Mouse (Mus musculus) midbrain, embryonic 14.5 days (tissue): ENCODE measurements around the gene Hdac4. TPM values are rescaled to one million over a fixed set of nuclear protein-coding genes. Genes with fewer than 3 reads are reported as not detected.

ENCODE experiments used
- ATAC-seq: fragments of 200-750 bp; cut with Nextera tagmentation; 2 replicates; pipeline ENCODE4 v1.8.0; 2017; ENCODE audit warnings: moderate number of reproducible peaks, moderate library complexity; ENCODE audit not compliant: low FRiP score, low TSS enrichment
- DNase-seq: peaks from one replicate; pipeline ENCODE4 v3.0.0-alpha.2; 2015
- H3K27ac ChIP-seq: fragments of 300-500 bp; sonication (generic); replicated peaks from 2 replicates; pipeline ENCODE4 v1.5.1; 2014; ENCODE audit warnings: mild to moderate bottlenecking, low read depth, low read length, moderate library complexity
- H3K27me3 ChIP-seq: fragments of 300-500 bp; sonication (generic); 2 replicates; pipeline ENCODE4 v1.6.1; 2014; ENCODE audit warnings: low read length, control low read depth, mixed read lengths; ENCODE audit not compliant: control insufficient read depth, insufficient read depth
- H3K36me3 ChIP-seq: fragments of 300-500 bp; sonication (generic); 2 replicates; pipeline ENCODE4 v1.6.1; 2014; ENCODE audit warnings: low read length, control low read depth; ENCODE audit not compliant: control insufficient read depth, insufficient read depth
- H3K4me1 ChIP-seq: fragments of 300-500 bp; sonication (generic); 2 replicates; pipeline ENCODE4 v1.6.1; 2014; ENCODE audit warnings: mild to moderate bottlenecking, antibody characterized with exemption, low read length, control low read depth; ENCODE audit not compliant: control insufficient read depth, insufficient read depth
- H3K4me2 ChIP-seq: fragments of 300-500 bp; sonication (generic); 2 replicates; pipeline ENCODE4 v1.6.1; 2014; ENCODE audit warnings: mild to moderate bottlenecking, low read length, moderate library complexity
- H3K4me3 ChIP-seq: fragments of 300-500 bp; sonication (generic); replicated peaks from 2 replicates; pipeline ENCODE4 v1.5.1; 2014; ENCODE audit warnings: low read depth, low read length
- H3K9ac ChIP-seq: fragments of 300-500 bp; sonication (generic); replicated peaks from 2 replicates; pipeline ENCODE4 v1.6.1; 2014; ENCODE audit warnings: mild to moderate bottlenecking, low read length, moderate library complexity
- H3K9me3 ChIP-seq: fragments of 300-500 bp; sonication (generic); 2 replicates; pipeline ENCODE4 v1.6.1; 2016; ENCODE audit warnings: low read length, control low read depth, mixed read lengths; ENCODE audit not compliant: control insufficient read depth
- WGBS: fragments of 180-500 bp; shearing (Covaris S2); extraction: QIAGEN DNeasy Blood & Tissue Kit; methylation state at CpG from one replicate; pipeline ENCODE4 v1.1.7; 2014; 5-methylcytosine and 5-hydroxymethylcytosine counted together
- polyA plus RNA-seq: library from polyadenylated mRNA; unstranded; fragments of >200 nt; fragmentation: Nextera tagmentation; extraction: Ambion mirVana; gene quantifications from 2 replicates; pipeline ENCODE4 v1.2.1, GENCODE M21; 2014

The Hdac4 gene
- polyA plus RNA-seq, 1 experiment from 2014 or later: 27.0 TPM

DNA sequence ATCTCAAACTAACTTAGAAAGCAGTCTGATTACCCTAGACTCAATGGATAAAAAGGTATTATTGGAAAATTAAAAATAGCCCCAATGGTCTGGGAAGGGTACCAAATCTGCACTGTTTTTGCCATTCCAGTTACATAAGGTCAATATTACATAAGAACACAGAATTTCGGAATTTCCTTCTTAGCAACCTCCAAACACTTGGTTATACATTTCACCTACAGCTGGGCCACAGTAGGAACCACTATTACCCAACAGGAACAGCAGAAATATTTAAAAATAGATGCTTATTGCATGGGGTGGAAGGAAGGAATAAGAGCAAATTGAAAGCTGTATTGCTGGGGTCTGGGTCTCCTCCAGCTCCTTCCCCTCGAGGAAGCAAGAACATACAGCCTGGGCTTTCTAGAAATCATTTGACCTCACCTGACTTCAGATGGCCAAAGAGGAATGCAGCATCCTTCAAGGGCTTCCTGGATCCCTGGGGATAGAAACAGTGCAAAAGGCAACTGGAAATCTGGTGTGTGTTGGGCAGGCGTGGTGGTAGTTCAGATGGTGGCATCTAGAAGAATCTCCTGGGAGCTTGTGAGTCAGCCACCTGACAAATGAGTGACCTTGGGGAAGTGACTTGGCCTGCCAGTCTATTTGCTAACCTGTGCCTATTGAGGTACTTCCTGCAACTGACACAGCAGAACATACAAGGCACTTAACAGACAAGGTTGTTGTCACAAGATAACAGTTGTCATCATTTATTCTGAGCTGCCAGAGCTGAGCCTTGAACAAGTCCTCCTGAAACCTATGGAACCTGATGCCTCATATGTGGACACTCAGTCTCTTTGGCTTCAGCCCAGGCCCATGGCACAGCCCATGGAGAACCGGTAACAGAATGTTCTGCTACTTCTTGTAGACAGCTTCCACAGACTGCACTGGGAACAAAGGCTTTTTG, 146.8 kb downstream of the Hdac4 start:
- Histone ChIP-seq H3K4me2 (no peak overlapping the region), H3K36me3 (no peaks in the 10 kb centered on the region), H3K9me3 (no peaks in the 10 kb centered on the region), H3K4me1 (no peaks in the 10 kb centered on the region), H3K4me3 (no peak overlapping the region), H3K27me3 (no peaks in the 10 kb centered on the region), H3K9ac (no peak overlapping the region), H3K27ac (no peak overlapping the region)
- no peak for DNase-seq
- no peak for ATAC-seq
- 96% methylated on average over 4 of the region's 4 CpGs for WGBS

DNA sequence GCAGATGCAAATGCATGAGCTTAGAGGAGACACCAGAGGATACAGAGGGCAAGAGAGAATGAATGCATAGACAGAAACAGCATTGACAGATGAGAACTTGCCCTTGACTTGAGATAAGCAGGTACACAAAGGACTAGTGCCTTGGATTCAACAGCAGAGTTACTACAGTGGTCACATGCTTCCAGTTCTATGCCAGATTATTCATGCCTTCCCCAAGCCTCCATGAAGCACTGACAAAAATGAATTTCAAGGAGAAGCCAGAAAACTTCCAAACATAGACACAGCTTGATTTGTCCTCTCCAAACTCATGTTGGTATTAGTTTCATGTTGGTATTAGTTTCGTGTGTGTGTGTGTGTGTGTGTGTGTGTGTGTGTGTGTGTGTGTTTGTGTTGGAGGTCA, 149.8 kb downstream of the Hdac4 start:
- ATAC-seq: no peak
- no peaks in the 10 kb centered on the region for H3K9me3 ChIP-seq
- H3K27me3 ChIP-seq: no peaks in the 10 kb centered on the region

DNA sequence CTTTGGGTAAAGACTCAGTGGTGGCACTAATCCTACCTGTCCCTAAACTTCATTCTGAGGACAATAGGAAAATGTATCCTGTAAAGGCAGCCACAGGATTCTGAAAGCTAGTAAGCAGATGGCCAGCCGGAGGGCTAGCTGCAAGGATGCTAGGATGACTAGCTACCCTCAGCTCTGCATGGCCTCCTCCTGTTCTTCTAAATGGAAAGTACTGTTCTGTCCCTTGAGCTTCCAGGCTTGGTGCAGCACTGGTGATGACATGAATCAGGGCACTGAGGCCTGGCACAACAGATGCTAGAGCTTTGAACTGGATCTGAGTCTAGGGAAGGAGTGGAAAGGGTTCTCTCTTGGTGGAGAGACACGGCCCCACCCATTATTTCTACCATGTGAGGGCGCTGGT, 150.6 kb downstream of the Hdac4 start:
- ATAC-seq (no peak), DNase-seq (no peak)
- Histone ChIP-seq H3K36me3 (no peaks in the 10 kb centered on the region), H3K9ac (no peak overlapping the region), H3K27me3 (no peaks in the 10 kb centered on the region), H3K4me1 (no peaks in the 10 kb centered on the region), H3K27ac (no peak overlapping the region), H3K9me3 (no peaks in the 10 kb centered on the region), H3K4me3 (no peak overlapping the region), H3K4me2 (no peak overlapping the region)
- 90% methylated on average over 3 of the region's 3 CpGs for WGBS

More for the DNA sequence above, 149.8 kb downstream of the Hdac4 start:
- WGBS: 89% methylated on average over 1 of the region's 1 CpGs
- Histone ChIP-seq H3K4me2 (no peak overlapping the region), H3K36me3 (no peaks in the 10 kb centered on the region), H3K9ac (no peak overlapping the region), H3K4me3 (no peak overlapping the region), H3K27ac (no peak overlapping the region), H3K4me1 (no peaks in the 10 kb centered on the region)
- DNase-seq: no peak

DNA sequence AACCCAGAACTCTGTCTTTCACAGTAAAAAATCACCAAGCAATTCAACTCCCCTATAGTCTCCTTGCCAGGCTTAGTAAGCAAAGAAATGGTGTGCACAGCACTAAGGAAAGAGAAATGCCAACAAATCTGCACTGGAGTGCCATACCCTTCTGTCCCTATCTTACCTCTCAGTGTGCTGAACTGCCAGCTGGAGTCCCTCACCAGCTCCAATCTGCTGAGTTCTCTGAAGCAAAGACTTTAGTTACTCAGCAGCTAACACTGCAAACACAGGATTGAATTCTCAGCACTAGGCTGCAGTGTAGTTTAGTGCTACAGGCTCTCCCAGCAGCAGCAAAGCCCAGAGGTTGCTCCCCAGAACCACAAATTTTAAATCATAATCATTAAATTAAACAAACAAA, 151.5 kb downstream of the Hdac4 start:
- Histone ChIP-seq H3K4me2 (no peak overlapping the region), H3K4me3 (no peak overlapping the region), H3K9ac (no peak overlapping the region), H3K27me3 (no peaks in the 10 kb centered on the region), H3K4me1 (no peaks in the 10 kb centered on the region), H3K27ac (no peak overlapping the region), H3K36me3 (no peaks in the 10 kb centered on the region), H3K9me3 (no peaks in the 10 kb centered on the region)
- no peak for ATAC-seq
- no peak for DNase-seq

DNA sequence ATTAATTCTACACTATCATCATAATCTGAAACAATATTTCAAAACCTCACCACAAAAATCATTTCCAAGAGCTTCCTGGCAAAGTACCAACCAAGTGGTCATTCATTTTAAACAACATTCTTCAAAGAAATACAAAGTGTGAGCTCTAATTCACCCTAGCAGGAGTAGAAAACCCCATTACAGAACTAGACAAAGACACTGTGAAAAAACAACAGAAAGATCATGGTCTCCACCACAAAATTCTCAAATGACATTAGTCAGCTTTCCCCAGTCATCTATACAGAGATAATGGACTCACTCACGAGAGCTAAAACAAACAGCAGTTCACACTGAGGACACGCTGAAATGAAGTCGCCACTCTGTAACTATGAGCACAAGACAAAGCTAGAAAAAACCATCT, 153.4 kb downstream of the Hdac4 start:
- no peaks in the 10 kb centered on the region for H3K4me1 ChIP-seq
- no peak overlapping the region for H3K9ac ChIP-seq
- H3K36me3 ChIP-seq: no peaks in the 10 kb centered on the region
- DNase-seq (no peak), ATAC-seq (no peak)
- no peak overlapping the region for H3K27ac ChIP-seq
- H3K27me3 ChIP-seq: no peaks in the 10 kb centered on the region
- no peaks in the 10 kb centered on the region for H3K9me3 ChIP-seq
- WGBS: 49% methylated on average over 3 of the region's 3 CpGs
- no peak overlapping the region for H3K4me3 ChIP-seq
- H3K4me2 ChIP-seq: no peak overlapping the region

DNA sequence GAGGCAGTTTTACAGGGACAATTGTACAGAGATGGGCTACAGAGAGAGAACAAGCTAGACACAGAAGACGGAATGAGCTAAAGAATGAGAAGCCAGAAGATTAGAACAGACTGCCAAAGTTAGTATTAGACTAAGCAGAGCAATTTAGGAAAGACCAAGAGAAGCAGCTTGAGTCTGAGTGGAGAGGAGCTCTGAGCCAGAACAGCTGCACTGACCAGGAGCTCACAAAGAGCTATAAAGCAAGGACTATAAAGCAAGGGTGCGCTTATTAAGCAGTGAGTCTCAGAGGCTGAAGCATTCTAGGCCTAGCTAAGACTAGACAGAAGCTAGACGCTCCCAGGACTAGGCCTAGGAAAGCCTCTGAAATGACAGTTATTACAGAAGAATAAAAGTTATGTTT, 154.2 kb downstream of the Hdac4 start:
- Histone ChIP-seq H3K27me3 (no peaks in the 10 kb centered on the region), H3K36me3 (no peaks in the 10 kb centered on the region), H3K27ac (no peak overlapping the region), H3K9me3 (no peaks in the 10 kb centered on the region), H3K4me3 (no peak overlapping the region), H3K4me1 (no peaks in the 10 kb centered on the region), H3K9ac (no peak overlapping the region), H3K4me2 (no peak overlapping the region)
- no peak for DNase-seq
- 78% methylated on average over 3 of the region's 3 CpGs for WGBS
- ATAC-seq: no peak

DNA sequence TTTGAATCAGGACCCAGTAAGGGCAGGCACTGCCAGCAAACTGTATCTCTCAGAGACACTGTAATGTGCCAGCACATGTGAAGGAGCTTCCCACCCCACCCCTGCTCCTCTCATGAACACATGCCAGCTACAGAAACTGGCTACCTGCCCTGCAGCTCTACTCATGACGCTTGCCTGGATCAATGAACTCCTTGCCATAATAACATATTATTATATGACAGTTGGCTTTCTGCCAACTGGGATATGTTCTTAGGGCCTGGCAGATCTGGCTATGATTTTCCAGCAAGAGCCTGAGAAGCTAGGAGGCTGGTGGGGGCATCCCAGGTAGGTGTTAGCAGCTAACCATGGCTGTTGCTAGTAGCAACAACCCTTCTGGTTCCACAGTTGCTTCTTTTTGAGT, 156.8 kb downstream of the Hdac4 start:
- no peaks in the 10 kb centered on the region for H3K9me3 ChIP-seq
- H3K27me3 ChIP-seq: no peaks in the 10 kb centered on the region
- no peak overlapping the region for H3K27ac ChIP-seq
- H3K9ac ChIP-seq: no peak overlapping the region
- peak; percentile 34 for DNase-seq
- H3K4me2 ChIP-seq: no peak overlapping the region
- H3K36me3 ChIP-seq: no peaks in the 10 kb centered on the region
- 0 out of 2 replicates have a peak, but pooled peaks cover 3% of the 10 kb centered on the region for H3K4me1 ChIP-seq
- ATAC-seq: no peak; the same call in 1 of the 2 replicates
- WGBS: 46% methylated on average over 1 of the region's 1 CpGs
- H3K4me3 ChIP-seq: no peak overlapping the region

DNA sequence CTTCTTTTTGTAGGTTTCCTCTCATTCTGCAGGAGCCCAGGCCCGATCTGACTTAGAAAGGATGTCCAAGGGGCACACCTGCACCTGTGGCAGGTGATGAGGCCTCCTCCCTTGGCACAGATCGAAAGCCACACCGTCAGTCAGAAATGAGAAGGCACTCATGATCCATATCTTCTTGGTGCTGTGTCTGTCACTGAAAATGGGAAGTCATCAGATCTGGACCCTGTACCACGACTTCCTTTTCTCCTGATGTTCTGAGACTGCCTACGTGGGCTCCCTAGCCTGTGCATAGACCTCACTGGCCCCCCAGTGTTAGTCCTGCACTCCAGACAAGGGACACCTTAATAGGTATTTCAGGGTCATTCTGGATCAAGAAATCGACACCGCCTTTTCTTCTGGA, 158.5 kb downstream of the Hdac4 start:
- no peak overlapping the region for H3K27ac ChIP-seq
- H3K4me3 ChIP-seq: no peak overlapping the region
- WGBS: 97% methylated on average over 7 of the region's 7 CpGs
- no peak overlapping the region for H3K4me2 ChIP-seq
- DNase-seq (no peak), ATAC-seq (no peak)
- no peaks in the 10 kb centered on the region for H3K27me3 ChIP-seq
- 0 out of 2 replicates have a peak, but pooled peaks cover 3% of the 10 kb centered on the region for H3K4me1 ChIP-seq
- H3K36me3 ChIP-seq: no peaks in the 10 kb centered on the region
- no peaks in the 10 kb centered on the region for H3K9me3 ChIP-seq
- no peak overlapping the region for H3K9ac ChIP-seq

DNA sequence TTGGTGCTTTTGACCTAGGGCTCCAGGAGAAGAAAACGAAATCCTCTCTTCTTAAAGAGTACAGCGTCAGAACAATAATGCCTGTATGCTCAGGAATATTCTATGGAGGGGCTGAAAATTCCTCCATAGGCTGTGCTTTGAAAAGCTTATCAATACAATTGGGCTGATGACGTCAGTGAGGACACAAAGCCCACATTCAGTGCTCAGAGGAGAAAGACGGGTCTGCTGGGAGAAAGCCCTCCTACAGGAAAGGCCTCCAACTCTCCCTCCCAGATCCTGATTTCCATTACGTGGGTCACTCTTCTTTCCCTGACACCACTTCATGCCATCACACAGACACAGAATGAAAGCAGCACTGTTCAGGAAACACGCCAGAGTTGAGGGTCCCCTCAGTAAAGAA, 159.7 kb downstream of the Hdac4 start:
- H3K4me3 ChIP-seq: no peak overlapping the region
- DNase-seq: peak; percentile 21
- H3K9me3 ChIP-seq: no peaks in the 10 kb centered on the region
- ATAC-seq: no peak
- 0 out of 2 replicates have a peak, but pooled peaks cover 3% of the 10 kb centered on the region for H3K4me1 ChIP-seq
- no peak overlapping the region for H3K9ac ChIP-seq
- H3K36me3 ChIP-seq: no peaks in the 10 kb centered on the region
- H3K4me2 ChIP-seq: no peak overlapping the region
- no peak overlapping the region for H3K27ac ChIP-seq
- no peaks in the 10 kb centered on the region for H3K27me3 ChIP-seq
- 37% methylated on average over 6 of the region's 6 CpGs for WGBS
